Mouse (Mus musculus) cerebellum, postnatal 36 days (tissue): ENCODE results near the gene Gm11096.

ENCODE experiments used
- DNase-seq, 2 experiments: peaks; one replicate each; pipeline ENCODE4 v3.0.0; 2021 to 2022; ENCODE audit warnings: mixed read lengths in 2 of 2

Gene Gm11096

GRCm38 (mm10) chr17:81481843-81482490 is 40.4 kb downstream of the Gm11096 start:
- peak; percentile 68 to 69 for DNase-seq

- DNase-seq = no peak
Observed at GRCm38 (mm10) chr17:81486388-81486787, 44.8 kb downstream of the Gm11096 start.
